Mouse (Mus musculus) kidney, postnatal 0 days (tissue): ENCODE data around the gene Ntng2. TPM values are rescaled to one million over a fixed set of nuclear protein-coding genes. Genes with fewer than 3 reads are reported as not detected.
A peak's percentile ranks its signal among the peaks of the same experiment; 100 is the strongest.

Source experiments
- ATAC-seq: fragments of 200-750 bp; cut with Nextera tagmentation; replicated peaks from 2 replicates; pipeline ENCODE4 v1.8.0; 2017; ENCODE audit warnings: low read depth, moderate number of reproducible peaks, moderate TSS enrichment, moderate library complexity; ENCODE audit not compliant: low FRiP score
- DNase-seq: peaks from one replicate; pipeline ENCODE4 v3.0.0-alpha.2; 2016; ENCODE audit warnings: low spot score
- H3K27ac ChIP-seq: fragments of 300-500 bp; sonication (generic); 2 replicates; pipeline ENCODE4 v1.5.1; 2014; ENCODE audit warnings: mild to moderate bottlenecking
- H3K27me3 ChIP-seq: fragments of 300-500 bp; sonication (generic); 2 replicates; pipeline ENCODE4 v1.6.1; 2014; ENCODE audit warnings: low read length, mixed read lengths; ENCODE audit not compliant: insufficient read depth
- H3K36me3 ChIP-seq: fragments of 300-500 bp; sonication (generic); 2 replicates; pipeline ENCODE4 v1.6.1; 2014; ENCODE audit warnings: low read length, mixed read lengths; ENCODE audit not compliant: insufficient read depth
- H3K4me1 ChIP-seq: fragments of 300-500 bp; sonication (generic); replicated peaks from 2 replicates; pipeline ENCODE4 v1.6.1; 2014; ENCODE audit warnings: antibody characterized with exemption, low read length, mixed read lengths; ENCODE audit not compliant: insufficient read depth
- H3K4me2 ChIP-seq: fragments of 300-500 bp; sonication (generic); 2 replicates; pipeline ENCODE4 v1.6.1; 2014; ENCODE audit warnings: mild to moderate bottlenecking, low read length, moderate library complexity, mixed read lengths
- H3K4me3 ChIP-seq: fragments of 300-500 bp; sonication (generic); replicated peaks from 2 replicates; pipeline ENCODE4 v1.5.1; 2014; ENCODE audit warnings: low read depth, low read length
- H3K9ac ChIP-seq: fragments of 300-500 bp; sonication (generic); 2 replicates; pipeline ENCODE4 v1.6.1; 2014; ENCODE audit warnings: low read depth, low read length
- H3K9me3 ChIP-seq: fragments of 300-500 bp; sonication (generic); replicated peaks from 2 replicates; pipeline ENCODE4 v1.6.1; 2016; ENCODE audit warnings: low read length, inconsistent platforms, mixed read lengths
- CTCF ChIP-seq: IDR thresholded peaks from 2 replicates; pipeline ENCODE4 v1.5.1; 2016; ENCODE audit warnings: antibody characterized with exemption, low read depth, mild to moderate bottlenecking, moderate library complexity
- WGBS: fragments of 180-500 bp; shearing (Covaris S2); extraction: QIAGEN DNeasy Blood & Tissue Kit; methylation state at CpG from one replicate; pipeline ENCODE4 v1.1.7; 2014; 5-methylcytosine and 5-hydroxymethylcytosine counted together
- polyA plus RNA-seq: library from polyadenylated mRNA; unstranded; fragments of >200 nt; fragmentation: Nextera tagmentation; extraction: Ambion mirVana; gene quantifications from 2 replicates; pipeline ENCODE4 v1.2.1, GENCODE M21; 2015

Ntng2 gene
- polyA plus RNA-seq, 1 experiment from 2014 or later = 2.4 TPM

DNA sequence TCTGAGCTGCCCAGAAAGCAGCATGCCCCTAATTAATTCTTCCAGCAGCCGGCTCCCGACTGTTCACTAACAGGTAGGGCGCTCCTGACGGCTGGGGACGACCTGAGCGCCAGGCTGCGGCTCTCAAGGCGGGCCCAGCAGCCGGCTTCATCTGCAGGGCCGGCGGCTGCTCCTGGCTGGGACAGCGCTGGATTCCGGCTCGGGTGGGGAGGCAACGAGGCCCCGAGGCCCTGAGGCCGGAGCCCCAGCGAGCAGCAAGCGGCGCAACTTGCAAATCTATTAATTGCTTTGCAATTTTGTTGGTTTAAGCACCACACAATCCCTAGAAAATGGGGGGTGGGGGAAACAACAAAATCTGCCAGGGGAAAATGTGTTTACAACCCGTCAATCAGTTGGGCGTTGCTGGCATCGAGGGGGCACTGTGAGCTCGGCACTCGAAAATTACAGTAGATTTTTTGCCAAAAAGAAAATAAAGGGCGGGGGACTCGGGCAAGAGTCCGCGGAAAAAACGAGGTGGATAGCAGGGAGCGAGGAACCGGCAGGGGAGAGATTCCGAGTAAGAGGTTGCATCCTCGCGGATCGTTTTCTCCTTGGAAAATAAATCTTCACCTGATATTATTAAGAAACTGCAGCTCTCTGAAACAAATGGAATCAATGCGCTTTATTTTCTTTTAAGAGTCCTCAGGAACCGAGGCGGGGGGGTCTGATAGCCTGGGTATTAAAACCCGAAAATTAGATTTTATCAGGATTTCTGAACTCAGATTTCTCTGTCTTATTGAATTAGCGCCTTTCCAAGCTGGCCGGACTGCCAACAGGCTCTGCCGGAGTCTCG, 2.3 kb downstream of the Ntng2 start:
- Histone ChIP-seq H3K9me3 (no peaks in the 10 kb centered on the region), H3K4me2 (peak overlapping the region; percentile 99), H3K36me3 (no peaks in the 10 kb centered on the region), H3K27ac (no peak overlapping the region), H3K4me3 (peak overlapping the region; percentile 72), H3K27me3 (peaks cover 64% of the 10 kb centered on the region), H3K9ac (peak overlapping the region; percentile 51; the same call in 1 of the 2 replicates), H3K4me1 (peaks cover 27% of the 10 kb centered on the region; the same call in 1 of the 2 replicates)
- no peak for ATAC-seq
- no peak for TF ChIP-seq CTCF
- 1% methylated on average over 44 of the region's 44 CpGs for WGBS
- peak; percentile 21 for DNase-seq

- H3K9ac ChIP-seq = no peak overlapping the region
- peak overlapping the region; percentile 72; the same call in 1 of the 2 replicates for H3K4me3 ChIP-seq
- H3K4me2 ChIP-seq = peak overlapping the region; percentile 99; the same call in 1 of the 2 replicates
- no peaks in the 10 kb centered on the region for H3K9me3 ChIP-seq
- 4% methylated on average over 10 of the region's 10 CpGs for WGBS
- no peaks in the 10 kb centered on the region for H3K36me3 ChIP-seq
- peaks cover 27% of the 10 kb centered on the region; the same call in 1 of the 2 replicates for H3K4me1 ChIP-seq
- DNase-seq (no peak), ATAC-seq (no peak)
- TF ChIP-seq CTCF = no peak
- H3K27me3 ChIP-seq = peaks cover 60% of the 10 kb centered on the region
- no peak overlapping the region for H3K27ac ChIP-seq
These were observed 3.0 kb downstream of the Ntng2 start for GRCm38 (mm10) chr2:29249852-29250251.

DNA sequence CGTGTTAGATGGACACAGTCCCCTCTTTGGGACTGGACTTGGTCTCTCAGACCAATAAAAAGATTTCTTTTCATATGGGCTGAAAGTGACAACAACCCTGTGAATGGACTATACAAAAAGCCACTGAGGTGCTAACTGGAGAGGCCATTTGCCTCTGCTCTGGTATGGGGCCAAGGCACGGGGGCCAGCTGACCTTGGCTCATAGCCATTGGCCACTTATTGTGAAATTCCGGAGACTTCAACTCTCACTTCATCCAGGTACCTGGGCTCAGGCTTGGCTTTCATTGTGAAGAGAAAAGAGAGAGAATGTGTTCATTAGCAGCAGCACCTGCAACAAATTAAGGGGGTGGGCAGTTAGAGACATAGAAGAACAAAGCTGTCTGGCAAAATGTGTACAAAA, 4.3 kb downstream of the Ntng2 start:
- ATAC-seq = no peak
- no peak overlapping the region for H3K4me3 ChIP-seq
- H3K27me3 ChIP-seq = peaks cover 49% of the 10 kb centered on the region
- peaks cover 26% of the 10 kb centered on the region; the same call in 1 of the 2 replicates for H3K4me1 ChIP-seq
- no peak for TF ChIP-seq CTCF
- DNase-seq = no peak
- H3K9ac ChIP-seq = no peak overlapping the region
- H3K4me2 ChIP-seq = no peak overlapping the region
- H3K9me3 ChIP-seq = no peaks in the 10 kb centered on the region
- no peaks in the 10 kb centered on the region for H3K36me3 ChIP-seq
- no peak overlapping the region for H3K27ac ChIP-seq
- 50% methylated on average over 3 of the region's 3 CpGs for WGBS

GRCm38 (mm10) chr2:29247386-29247785, 5.4 kb downstream of the Ntng2 start:
- 60% methylated on average over 2 of the region's 2 CpGs for WGBS
- peaks cover 38% of the 10 kb centered on the region; the same call in 1 of the 2 replicates for H3K27me3 ChIP-seq
- no peak for DNase-seq

DNA sequence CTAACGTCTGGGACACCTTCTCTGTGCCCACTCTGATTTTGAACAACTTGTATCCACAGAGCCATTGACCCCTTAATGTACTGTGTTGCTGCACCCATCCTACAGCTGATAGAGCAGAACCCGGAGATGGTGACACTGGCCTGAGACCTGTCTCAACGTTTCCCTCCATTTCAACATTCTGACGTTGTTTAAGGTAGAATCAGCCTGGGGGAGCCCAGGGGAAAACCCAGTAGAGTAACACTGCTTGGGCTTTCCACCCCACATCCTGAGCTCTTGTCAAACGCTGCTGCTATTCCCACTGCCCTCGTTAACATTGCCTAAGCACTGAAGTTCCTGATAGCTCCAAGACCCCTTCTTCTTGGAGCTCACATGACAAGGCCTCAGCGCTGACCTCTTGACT, 5.9 kb downstream of the Ntng2 start:
- peaks cover 13% of the 10 kb centered on the region; the same call in 1 of the 2 replicates for H3K4me1 ChIP-seq
- H3K27me3 ChIP-seq = peaks cover 33% of the 10 kb centered on the region; the same call in 1 of the 2 replicates
- 72% methylated on average over 7 of the region's 7 CpGs for WGBS
- ATAC-seq (no peak), DNase-seq (no peak)
- no peak overlapping the region for H3K9ac ChIP-seq
- H3K9me3 ChIP-seq = no peaks in the 10 kb centered on the region
- H3K4me3 ChIP-seq = no peak overlapping the region
- no peak overlapping the region for H3K4me2 ChIP-seq
- no peak for TF ChIP-seq CTCF
- H3K27ac ChIP-seq = no peak overlapping the region
- no peaks in the 10 kb centered on the region for H3K36me3 ChIP-seq

More at GRCm38 (mm10) chr2:29247386-29247785, 5.4 kb downstream of the Ntng2 start:
- no peak for ATAC-seq
- Histone ChIP-seq H3K4me2 (no peak overlapping the region), H3K36me3 (no peaks in the 10 kb centered on the region), H3K9me3 (no peaks in the 10 kb centered on the region), H3K27ac (no peak overlapping the region), H3K4me1 (peaks cover 14% of the 10 kb centered on the region; the same call in 1 of the 2 replicates), H3K9ac (no peak overlapping the region), H3K4me3 (no peak overlapping the region)
- TF ChIP-seq CTCF = no peak

DNA sequence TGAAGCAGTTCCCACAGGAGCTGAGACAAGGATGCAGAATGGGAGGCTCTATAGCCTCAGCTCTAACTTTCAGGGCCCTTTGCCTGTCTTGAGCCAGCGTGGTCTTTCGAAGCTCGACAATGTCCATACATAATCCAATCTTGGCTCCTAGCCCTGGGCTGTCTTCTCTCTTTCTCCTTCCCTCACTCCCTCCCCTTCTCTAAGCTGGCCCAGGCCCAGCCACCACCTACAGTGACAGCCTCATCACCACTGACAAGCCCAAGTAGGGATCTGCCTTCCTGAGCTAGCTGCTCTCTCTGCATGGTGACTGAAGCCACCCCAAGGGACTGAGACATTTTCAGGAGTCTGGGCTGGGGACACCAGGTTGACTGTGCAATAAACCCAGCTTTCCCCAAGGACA, 6.5 kb downstream of the Ntng2 start:
- Histone ChIP-seq H3K36me3 (no peaks in the 10 kb centered on the region), H3K27ac (no peak overlapping the region), H3K4me3 (no peak overlapping the region), H3K27me3 (peaks cover 30% of the 10 kb centered on the region; the same call in 1 of the 2 replicates), H3K4me2 (no peak overlapping the region), H3K4me1 (peaks cover 7% of the 10 kb centered on the region; the same call in 1 of the 2 replicates), H3K9me3 (no peaks in the 10 kb centered on the region), H3K9ac (no peak overlapping the region)
- DNase-seq (no peak), ATAC-seq (no peak)
- 65% methylated on average over 3 of the region's 3 CpGs for WGBS
- no peak for TF ChIP-seq CTCF
